Mouse (Mus musculus) spleen, adult 2 months (tissue): ENCODE measurements around the gene Ndufv3. TPM values are rescaled to one million over a fixed set of nuclear protein-coding genes. Genes with fewer than 3 reads are reported as not detected.

Experiments
- DNase-seq, 2 experiments: peaks; one replicate each; pipeline versions ENCODE4 v3.0.0 to v3.0.0-alpha.2; 2012 to 2021; ENCODE audit warnings: low spot score in 2 of 2, low read depth in 1 of 2
- H3K27ac ChIP-seq: fragments of 200-500 bp; 2 replicates; pipeline ENCODE4 v1.5.1; 2012; ENCODE audit warnings: low read length, inconsistent platforms; ENCODE audit not compliant: insufficient read depth
- H3K27me3 ChIP-seq: fragments of 200-500 bp; 2 replicates; pipeline ENCODE4 v1.6.1; 2012; ENCODE audit warnings: mild to moderate bottlenecking, moderate library complexity, low read length, inconsistent platforms; ENCODE audit not compliant: control insufficient read depth, insufficient read depth
- H3K36me3 ChIP-seq: fragments of 200-500 bp; 2 replicates; pipeline ENCODE4 v1.6.1; 2012; ENCODE audit warnings: mild to moderate bottlenecking, low read length, inconsistent platforms; ENCODE audit not compliant: control insufficient read depth, insufficient read depth
- H3K4me1 ChIP-seq: fragments of 200-500 bp; 2 replicates; pipeline ENCODE4 v1.6.1; 2011; ENCODE audit warnings: inconsistent platforms; ENCODE audit not compliant: control insufficient read depth, insufficient read depth, insufficient read length
- H3K4me3 ChIP-seq: fragments of 200-500 bp; 2 replicates; pipeline ENCODE4 v1.5.1; 2011; ENCODE audit warnings: mild to moderate bottlenecking, inconsistent platforms; ENCODE audit not compliant: insufficient read depth, insufficient read length; ENCODE audit errors: extremely low read depth
- CTCF ChIP-seq: fragments of 200-500 bp; IDR thresholded peaks from 2 replicates; pipeline ENCODE4 v1.5.1; 2011; ENCODE audit warnings: mild to moderate bottlenecking, inconsistent platforms; ENCODE audit not compliant: insufficient read depth, insufficient read length, insufficient replicate concordance; ENCODE audit errors: extremely low read depth
- POLR2A ChIP-seq: fragments of 200-500 bp; IDR thresholded peaks from 2 replicates; pipeline ENCODE4 v1.6.1; 2011; ENCODE audit warnings: low read depth, low read length, inconsistent platforms
- WGBS: fragments of 180-500 bp; shearing (Covaris S2); methylation state at CpG from one replicate; pipeline ENCODE4 v1.1.7; 2018; 5-methylcytosine and 5-hydroxymethylcytosine counted together
- polyA plus RNA-seq: library from polyadenylated mRNA; depleted of rRNA; stranded (reverse); fragments of >200 nt; gene quantifications from 2 replicates; pipeline ENCODE4 v1.2.3, GENCODE M21; 2012

Gene Ndufv3
- polyA plus RNA-seq, 1 experiment = 42.7 TPM

DNA sequence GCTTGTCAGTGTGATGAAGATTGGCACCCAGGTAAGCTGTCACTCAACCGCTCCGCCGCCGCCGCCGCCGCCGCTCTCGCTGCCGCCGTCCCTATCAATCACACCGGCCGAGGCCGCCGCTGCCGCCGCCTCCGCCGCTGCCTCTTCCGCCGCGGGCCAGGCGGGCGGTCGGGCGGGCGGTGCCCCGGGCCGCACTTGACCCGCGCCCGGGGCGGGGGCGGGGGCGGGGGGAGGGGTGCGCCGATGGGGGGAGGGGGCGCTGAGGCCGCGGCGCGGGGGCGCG is 44.9 kb downstream of the Ndufv3 start:
- peak overlapping the region; percentile 89 for H3K27ac ChIP-seq
- DNase-seq = no peak
- H3K4me3 ChIP-seq = peak overlapping the region; percentile 62
- WGBS = 0% methylated on average over 7 of the region's 44 CpGs
- TF ChIP-seq CTCF = no peak
- no peak for TF ChIP-seq POLR2A
- peaks cover 9% of the 10 kb centered on the region; the same call in 1 of the 2 replicates for H3K4me1 ChIP-seq
- H3K27me3 ChIP-seq = no peaks in the 10 kb centered on the region
- H3K36me3 ChIP-seq = no peaks in the 10 kb centered on the region

DNA sequence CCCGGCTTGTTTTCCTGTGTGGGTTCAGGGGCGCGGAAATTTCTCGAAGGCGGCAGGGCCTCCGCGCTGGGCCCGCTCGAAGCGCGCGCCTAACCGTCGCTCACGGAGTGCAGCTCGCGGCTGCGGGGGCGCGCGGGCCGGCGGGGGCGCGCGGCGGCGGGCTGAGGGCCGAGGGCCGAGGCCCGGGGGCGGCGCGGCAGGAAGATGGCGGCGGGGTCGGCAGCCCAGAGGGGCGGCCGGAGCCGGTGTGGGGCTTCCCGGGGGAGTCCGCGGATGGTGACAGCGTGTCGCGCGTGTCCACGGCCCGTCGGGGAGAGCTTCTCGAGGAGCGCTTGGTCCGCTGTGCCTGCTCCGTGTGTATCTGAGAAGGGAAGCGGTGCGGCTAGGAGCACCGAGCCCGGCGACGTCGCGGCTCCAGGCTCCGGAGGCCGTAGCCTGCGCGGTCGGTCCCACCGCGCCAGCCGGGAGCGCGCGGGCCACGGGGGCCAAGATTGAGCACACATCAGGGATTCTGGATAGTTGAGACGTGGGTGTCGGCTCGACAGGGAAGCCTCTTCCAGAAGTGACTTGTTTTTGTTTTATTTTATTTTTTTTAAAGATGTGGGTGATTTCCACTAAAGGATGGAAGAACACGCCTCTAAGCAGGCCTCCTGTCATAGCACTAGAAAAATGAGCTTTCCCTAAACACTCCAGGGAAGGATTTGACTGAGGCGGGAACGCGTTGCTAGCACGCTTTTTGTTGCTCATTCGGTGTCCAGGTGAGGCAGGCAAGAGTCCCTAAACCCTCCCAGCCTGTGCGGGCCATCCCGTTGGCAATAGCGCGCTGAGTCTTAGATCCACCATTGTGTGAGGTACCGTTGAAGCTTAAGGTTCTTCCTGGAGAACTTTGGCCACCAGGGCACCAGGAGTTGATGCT is 45.5 kb downstream of the Ndufv3 start:
- TF ChIP-seq CTCF = no peak
- no peak for TF ChIP-seq POLR2A
- 1% methylated on average over 82 of the region's 88 CpGs for WGBS
- Histone ChIP-seq H3K27me3 (no peaks in the 10 kb centered on the region), H3K4me3 (peak overlapping the region; percentile 62), H3K36me3 (no peaks in the 10 kb centered on the region), H3K27ac (peak overlapping the region; percentile 89), H3K4me1 (peaks cover 9% of the 10 kb centered on the region; the same call in 1 of the 2 replicates)
- DNase-seq = peak; percentile 28 to 62

DNA sequence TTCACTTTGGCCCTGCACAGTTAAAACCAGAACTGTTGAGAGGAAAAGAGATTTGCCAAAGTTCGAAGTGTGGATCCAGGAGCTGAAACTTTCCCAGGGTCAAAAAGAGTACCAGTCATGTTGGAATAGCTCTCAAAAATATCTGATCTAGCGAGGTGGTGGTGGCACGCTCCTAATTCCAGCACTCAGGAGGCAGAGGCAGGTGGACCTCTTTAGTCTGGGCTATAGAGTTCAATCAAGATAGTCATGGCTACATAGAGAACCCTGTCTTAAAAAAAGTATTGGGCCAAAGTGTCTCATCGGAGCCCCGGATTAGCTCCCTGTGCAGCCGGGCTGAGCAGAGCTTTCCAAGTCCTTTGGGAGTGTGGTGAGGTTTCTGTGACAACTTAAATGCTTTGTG is 46.4 kb downstream of the Ndufv3 start:
- TF ChIP-seq CTCF (no peak), POLR2A (no peak)
- Histone ChIP-seq H3K36me3 (no peaks in the 10 kb centered on the region), H3K4me1 (peaks cover 9% of the 10 kb centered on the region; the same call in 1 of the 2 replicates), H3K27ac (no peak overlapping the region), H3K4me3 (no peak overlapping the region), H3K27me3 (no peaks in the 10 kb centered on the region)
- no peak for DNase-seq
- 79% methylated on average over 6 of the region's 6 CpGs for WGBS

DNA sequence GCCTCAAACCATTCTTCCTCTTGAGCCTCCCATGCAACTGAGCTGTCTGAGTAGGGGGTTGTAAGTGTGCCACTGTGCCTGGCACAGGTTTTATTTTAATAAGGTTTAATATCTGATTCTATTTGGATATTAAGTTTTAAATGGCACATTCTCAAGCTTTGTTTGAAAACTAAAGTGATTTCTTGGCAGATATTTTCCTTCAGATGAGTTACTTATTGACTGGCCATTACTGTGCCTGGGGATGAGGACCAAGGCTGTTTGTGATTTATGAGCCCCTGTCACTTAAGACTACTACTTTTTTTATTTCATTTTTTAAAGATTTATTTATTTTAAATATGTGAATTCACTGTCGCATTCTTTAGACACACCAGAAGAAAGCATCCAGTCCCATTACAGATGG is 49.8 kb downstream of the Ndufv3 start:
- 98% methylated on average over 1 of the region's 1 CpGs for WGBS
- H3K27ac ChIP-seq = no peak overlapping the region
- TF ChIP-seq POLR2A = no peak
- no peak for TF ChIP-seq CTCF
- H3K27me3 ChIP-seq = no peaks in the 10 kb centered on the region
- peaks cover 9% of the 10 kb centered on the region; the same call in 1 of the 2 replicates for H3K4me1 ChIP-seq
- H3K36me3 ChIP-seq = no peaks in the 10 kb centered on the region
- DNase-seq = no peak
- H3K4me3 ChIP-seq = no peak overlapping the region

DNA sequence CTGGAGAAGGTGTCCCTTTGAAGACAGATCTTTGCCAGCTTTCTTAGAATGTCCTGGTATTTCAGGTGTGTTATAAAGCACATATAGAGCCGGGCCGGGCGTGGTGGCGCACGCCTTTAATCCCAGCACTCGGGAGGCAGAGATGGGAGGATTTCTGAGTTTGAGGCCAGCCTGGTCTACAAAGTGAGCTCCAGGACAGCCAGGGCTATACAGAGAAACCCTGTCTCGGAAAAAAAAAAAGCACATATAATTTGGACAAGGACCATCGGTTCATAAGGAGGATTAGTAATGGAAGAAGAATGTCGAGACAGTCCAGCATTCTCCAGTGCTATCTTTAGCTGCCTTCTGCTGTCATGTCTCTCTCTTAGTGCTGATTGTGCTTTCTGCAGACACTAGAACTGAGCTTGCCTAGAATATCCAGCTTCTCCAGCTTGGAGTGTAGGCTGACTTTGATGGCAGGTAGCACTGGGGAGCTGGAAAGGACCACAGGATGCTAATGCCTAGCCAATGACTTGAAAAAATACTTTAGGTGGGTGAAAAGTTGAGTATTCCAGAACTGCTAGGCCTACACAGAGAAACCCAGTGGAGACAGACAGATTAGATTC is 50.5 kb downstream of the Ndufv3 start:
- peak in 1 of 2 experiments; percentile 21 for DNase-seq
- H3K36me3 ChIP-seq = no peaks in the 10 kb centered on the region
- TF ChIP-seq CTCF = no peak
- no peak for TF ChIP-seq POLR2A
- H3K27me3 ChIP-seq = no peaks in the 10 kb centered on the region
- H3K27ac ChIP-seq = no peak overlapping the region
- no peak overlapping the region for H3K4me3 ChIP-seq
- WGBS = 89% methylated on average over 9 of the region's 9 CpGs
- peaks cover 9% of the 10 kb centered on the region; the same call in 1 of the 2 replicates for H3K4me1 ChIP-seq

DNA sequence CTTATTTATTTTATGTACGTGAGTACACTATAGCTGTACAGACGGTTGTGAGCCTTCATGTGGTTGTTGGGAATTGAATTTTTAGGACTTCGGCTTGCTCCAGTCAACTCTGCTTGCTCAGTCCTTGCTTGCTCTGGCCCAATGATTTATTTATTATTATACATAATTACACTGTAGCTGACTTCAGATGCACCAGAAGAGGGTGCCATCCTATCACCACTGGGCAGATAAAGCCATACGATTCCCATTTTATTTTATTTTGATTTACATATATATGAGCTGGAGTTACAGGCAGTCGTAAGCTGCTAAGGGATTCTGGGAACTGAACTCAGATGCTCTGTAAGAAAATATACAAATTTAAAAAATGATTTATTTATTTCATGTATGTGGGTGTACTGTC is 51.8 kb downstream of the Ndufv3 start:
- TF ChIP-seq CTCF (no peak), POLR2A (no peak)
- Histone ChIP-seq H3K27ac (no peak overlapping the region), H3K36me3 (no peaks in the 10 kb centered on the region), H3K27me3 (no peaks in the 10 kb centered on the region), H3K4me3 (no peak overlapping the region), H3K4me1 (peaks cover 6% of the 10 kb centered on the region; the same call in 1 of the 2 replicates)
- 84% methylated on average over 5 of the region's 5 CpGs for WGBS
- DNase-seq = no peak

DNA sequence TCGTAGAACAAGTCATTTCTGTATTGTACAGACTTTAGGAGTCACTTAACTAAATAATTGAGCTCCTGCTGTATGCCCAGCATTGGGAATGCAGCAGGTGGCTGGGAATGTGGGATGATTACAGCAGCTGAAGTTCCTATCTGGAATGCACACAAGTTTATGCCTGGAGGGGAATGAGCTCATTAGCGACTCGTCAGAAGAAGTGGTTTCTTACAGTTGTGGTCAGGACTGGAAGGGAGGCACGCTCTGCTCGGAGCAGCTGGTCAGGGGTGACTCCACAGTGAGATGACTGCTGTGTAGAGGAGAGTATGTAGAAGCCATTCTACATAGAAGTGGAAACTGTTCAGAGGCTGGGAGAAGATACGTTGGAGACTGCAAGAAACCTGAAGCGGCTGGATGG is 54.7 kb downstream of the Ndufv3 start:
- Histone ChIP-seq H3K4me1 (no peaks in the 10 kb centered on the region), H3K36me3 (no peaks in the 10 kb centered on the region), H3K27ac (no peak overlapping the region), H3K4me3 (no peak overlapping the region), H3K27me3 (no peaks in the 10 kb centered on the region)
- DNase-seq = no peak
- TF ChIP-seq POLR2A = no peak
- TF ChIP-seq CTCF = no peak
- 69% methylated on average over 7 of the region's 7 CpGs for WGBS
